Mouse (Mus musculus) layer of hippocampus, adult 2 months (tissue): ENCODE results near the gene Atp7b. TPM values are rescaled to one million over a fixed set of nuclear protein-coding genes. Genes with fewer than 3 reads are reported as not detected.
A peak's percentile ranks its signal among the peaks of the same experiment; 100 is the strongest.

ENCODE experiments used
- DNase-seq, 2 experiments: peaks; one replicate each; pipeline ENCODE4 v3.0.0; 2022; ENCODE audit warnings: low spot score in 2 of 2
- H3K27ac ChIP-seq: fragments of 200-600 bp; 2 replicates; pipeline ENCODE4 v1.8.1; 2022
- H3K4me3 ChIP-seq: fragments of 200-600 bp; 2 replicates; pipeline ENCODE4 v1.8.1; 2022; ENCODE audit warnings: mild to moderate bottlenecking
- CTCF ChIP-seq: fragments of 200-600 bp; conservative IDR thresholded peaks from 2 replicates; pipeline ENCODE4 v1.8.1; 2022; ENCODE audit warnings: antibody characterized with exemption, mild to moderate bottlenecking, moderate library complexity
- long read RNA-seq, 2 experiments: library from polyadenylated mRNA; stranded (forward); transcript quantifications; one replicate each; pipeline ENCODE4 v2.0.0; 2021; ENCODE audit warnings: borderline mapping rate in 2 of 2
- total RNA-seq, 2 experiments: library from RNA; stranded (reverse); gene quantifications; 2 replicates each; pipeline ENCODE4 v1.2.3; 2021

Gene Atp7b
- total RNA-seq, result 1 to 10 TPM; 2.3 to 2.4 TPM
- long read RNA-seq, experiment 1, partial matches to known transcripts, result 1 of 1 reads
- long read RNA-seq, experiment 1, other reads (novel, unspliced or antisense), result 0 of 1 reads
- long read RNA-seq, experiment 2, partial matches to known transcripts, result 0 of 2 reads
- long read RNA-seq, experiment 2, other reads (novel, unspliced or antisense), result 2 of 2 reads

- Histone ChIP-seq H3K4me3 (peak within 1 kb of the TSS; percentile 97), H3K27ac (peak within 1 kb of the TSS; percentile 68)
- no peak for DNase-seq
- no peak for TF ChIP-seq CTCF
Measured at GRCm38 (mm10) chr8:22059821-22060445, at the start of gene Atp7b. Gene Atp7b (minus strand): TSS chr8:22060305.

- TF ChIP-seq CTCF, result no peak
- no peak overlapping the region for H3K4me3 ChIP-seq
Measured at GRCm38 (mm10) chr8:22107020-22107419, 46.9 kb upstream of the Atp7b start.

GRCm38 (mm10) chr8:22091568-22091967, 31.5 kb upstream of the Atp7b start:
- no peak overlapping the region for H3K27ac ChIP-seq
- peak; percentile 26 for TF ChIP-seq CTCF
- DNase-seq, result no peak
- H3K4me3 ChIP-seq, result no peak overlapping the region

More at GRCm38 (mm10) chr8:22107020-22107419, 46.9 kb upstream of the Atp7b start:
- DNase-seq, result no peak
- H3K27ac ChIP-seq, result no peak overlapping the region

GRCm38 (mm10) chr8:22089226-22089625, 29.1 kb upstream of the Atp7b start:
- Histone ChIP-seq H3K27ac (no peak overlapping the region), H3K4me3 (no peak overlapping the region)
- DNase-seq, result no peak
- TF ChIP-seq CTCF, result no peak

- no peak overlapping the region for H3K4me3 ChIP-seq
- no peak for DNase-seq
- H3K27ac ChIP-seq, result no peak overlapping the region
- TF ChIP-seq CTCF, result no peak
Measured at GRCm38 (mm10) chr8:22079313-22080007, 19.4 kb upstream of the Atp7b start.

- no peak for TF ChIP-seq CTCF
- H3K4me3 ChIP-seq, result peak overlapping the region; percentile 97
- DNase-seq, result no peak
- H3K27ac ChIP-seq, result no peak overlapping the region; the same call in 1 of the 2 replicates
Measured at GRCm38 (mm10) chr8:22061126-22061525, 1.0 kb upstream of the Atp7b start.

- DNase-seq, result peak; percentile 96 to 98
- H3K27ac ChIP-seq, result peak within 1 kb of the TSS; percentile 68
- peak; percentile 53 for TF ChIP-seq CTCF
- H3K4me3 ChIP-seq, result peak within 1 kb of the TSS; percentile 97
Measured at GRCm38 (mm10) chr8:22060446-22060889, 363 bp upstream of the Atp7b start, which contains the start of gene Alg11. Gene Alg11 (plus strand): TSS chr8:22060721.

- Histone ChIP-seq H3K4me3 (peak overlapping the region; percentile 97), H3K27ac (no peak overlapping the region)
- TF ChIP-seq CTCF, result no peak
- DNase-seq, result no peak
Measured at GRCm38 (mm10) chr8:22059153-22059738, 859 bp downstream of the Atp7b start.

GRCm38 (mm10) chr8:22058368-22058767, 1.7 kb downstream of the Atp7b start:
- Histone ChIP-seq H3K27ac (no peak overlapping the region), H3K4me3 (no peak overlapping the region)
- DNase-seq, result no peak
- no peak for TF ChIP-seq CTCF

- Histone ChIP-seq H3K4me3 (no peak overlapping the region), H3K27ac (no peak overlapping the region)
- TF ChIP-seq CTCF, result no peak
- DNase-seq, result no peak
Measured at GRCm38 (mm10) chr8:22056850-22057249, 3.3 kb downstream of the Atp7b start.

- no peak overlapping the region for H3K27ac ChIP-seq
- H3K4me3 ChIP-seq, result no peak overlapping the region
- DNase-seq, result no peak
- no peak for TF ChIP-seq CTCF
Measured at GRCm38 (mm10) chr8:22055492-22055877, 4.6 kb downstream of the Atp7b start.

- TF ChIP-seq CTCF, result no peak
- Histone ChIP-seq H3K27ac (no peak overlapping the region), H3K4me3 (no peak overlapping the region)
- no peak for DNase-seq
Measured at GRCm38 (mm10) chr8:22054674-22055491, 5.2 kb downstream of the Atp7b start.
